Mouse (Mus musculus): ENCODE measurements around the gene Alkbh4.
"Not testable (repeated sequence)": the region's sequence is repeated elsewhere in the genome, so short reads cannot be mapped to it uniquely, and the experiment has no call there.

Alkbh4 gene

GRCm38 (mm10) chr5:136143161-136143755 lies 7.3 kb downstream of the Alkbh4 start:
- DNase-seq: no peak

GRCm38 (mm10) chr5:136144606-136145430 lies 8.9 kb downstream of the Alkbh4 start:
- peak; percentile 56 for DNase-seq

DNA sequence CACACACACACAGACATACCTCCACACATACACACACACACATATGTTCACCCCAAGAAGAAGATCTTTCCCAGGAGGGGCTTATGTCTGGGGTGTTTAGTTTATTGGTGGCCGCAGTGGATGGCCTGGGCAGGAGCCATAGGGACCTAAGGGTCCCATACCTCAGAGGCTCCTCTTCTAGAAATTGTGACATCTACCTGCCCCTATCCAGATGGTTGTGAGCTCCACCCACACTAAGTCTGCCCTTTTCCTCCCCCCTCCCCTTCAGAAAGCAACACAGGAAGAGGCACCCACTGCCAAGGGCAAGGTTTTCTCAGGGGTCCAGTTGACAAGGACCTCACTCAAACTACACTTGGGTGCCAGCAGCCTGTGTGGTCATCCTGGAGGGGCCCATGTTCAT lies 11.0 kb downstream of the Alkbh4 start:
- DNase-seq: no peak

DNA sequence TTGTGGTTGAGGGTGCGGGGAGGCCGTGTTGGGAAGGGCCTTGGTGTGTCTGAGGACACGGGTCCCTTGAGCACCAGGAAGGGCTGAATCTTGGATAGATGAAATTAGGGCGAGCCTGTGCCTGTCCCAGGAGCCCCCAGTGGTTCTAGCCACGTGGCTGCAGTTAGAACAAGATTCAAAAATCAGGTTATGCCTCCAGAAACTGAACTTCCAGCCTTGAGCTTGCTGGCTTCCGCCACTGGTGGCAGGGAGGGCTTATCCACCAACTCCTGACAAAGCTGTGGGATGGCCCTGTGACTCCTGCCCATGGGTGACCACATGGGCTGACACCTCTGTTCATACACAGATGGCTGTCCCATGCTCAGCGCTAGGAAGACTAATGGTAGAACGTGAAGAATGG lies 11.8 kb downstream of the Alkbh4 start:
- DNase-seq: no peak

- not testable (repeated sequence) for DNase-seq
Observed at GRCm38 (mm10) chr5:136149134-136149576, 13.2 kb downstream of the Alkbh4 start.

GRCm38 (mm10) chr5:136152365-136152764 lies 16.4 kb downstream of the Alkbh4 start:
- no peak for DNase-seq

- DNase-seq: no peak
Observed at GRCm38 (mm10) chr5:136155399-136155798, 19.5 kb downstream of the Alkbh4 start.

DNA sequence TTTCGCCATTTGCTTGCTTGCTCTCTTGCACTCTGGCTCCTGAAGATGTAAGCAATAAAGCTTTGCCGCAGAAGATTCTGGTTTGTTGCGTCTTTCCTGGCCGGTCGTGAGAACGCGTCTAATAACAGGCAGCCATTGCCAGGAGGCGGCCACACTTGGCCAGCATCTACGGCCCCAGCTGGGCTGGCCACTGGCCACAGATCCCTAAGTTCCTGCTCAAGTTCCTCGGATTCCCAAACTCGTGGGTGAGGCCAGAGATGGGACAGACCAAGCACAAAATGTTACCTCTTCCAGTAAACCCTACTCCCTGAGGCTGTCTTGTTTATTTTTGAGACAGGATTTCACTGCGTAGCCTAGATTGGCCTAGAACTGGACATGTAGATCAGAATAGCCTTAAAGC lies 24.1 kb downstream of the Alkbh4 start:
- DNase-seq: peak; percentile 62

DNA sequence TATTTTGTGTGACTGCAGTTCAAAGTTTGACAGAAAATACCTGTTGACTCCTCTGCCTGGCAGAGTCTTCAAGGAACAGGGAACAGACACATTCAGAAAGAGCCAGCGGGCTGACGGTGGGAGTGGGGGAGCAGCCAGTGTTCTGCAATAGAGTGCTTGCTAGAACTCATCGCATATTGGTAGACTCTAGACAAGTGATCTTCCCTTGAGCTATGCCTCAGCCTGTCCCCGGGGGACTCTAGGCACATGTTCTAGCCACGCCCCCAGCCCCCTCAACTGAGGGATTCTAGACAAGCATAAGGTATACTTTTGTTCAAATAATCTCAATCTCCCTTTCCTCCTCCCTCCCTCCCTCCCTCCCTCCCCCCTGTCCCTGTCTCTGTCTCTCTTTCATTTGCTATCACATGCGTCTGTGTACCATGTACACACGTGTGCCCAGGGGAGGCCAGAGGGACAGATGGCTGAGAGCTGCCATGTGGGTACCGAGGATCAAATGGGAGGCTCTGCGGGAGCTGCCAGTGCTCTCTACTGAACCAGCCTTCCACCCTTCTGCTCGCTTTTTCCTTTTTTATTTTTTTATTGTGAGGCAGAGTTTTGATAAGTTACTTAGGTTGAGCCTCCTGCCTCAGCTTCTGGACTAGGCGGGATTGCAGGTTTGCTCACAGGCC lies 28.0 kb downstream of the Alkbh4 start:
- DNase-seq: no peak

DNA sequence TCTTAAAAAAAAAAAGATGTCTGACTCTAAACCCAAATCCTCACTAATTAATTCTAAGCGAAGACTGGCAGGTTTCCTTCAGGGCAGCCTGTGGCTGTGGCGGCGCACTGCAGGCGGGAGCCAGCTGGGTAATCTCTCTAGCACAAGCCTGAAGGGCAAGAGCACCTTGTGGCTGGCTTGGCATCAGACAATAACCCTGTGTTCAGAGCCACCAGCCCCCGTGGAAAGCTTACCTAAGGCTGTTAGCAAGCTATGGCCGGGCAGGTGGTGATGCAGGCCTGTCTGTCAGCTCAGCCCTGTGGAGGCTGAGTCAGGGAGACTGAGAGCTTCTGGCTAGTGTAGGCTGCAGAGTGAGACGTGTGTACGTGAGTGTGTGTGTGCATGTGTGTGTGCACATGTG lies 29.3 kb downstream of the Alkbh4 start:
- no peak for DNase-seq

- DNase-seq: no peak
Observed at GRCm38 (mm10) chr5:136167296-136167695, 31.4 kb downstream of the Alkbh4 start.

DNA sequence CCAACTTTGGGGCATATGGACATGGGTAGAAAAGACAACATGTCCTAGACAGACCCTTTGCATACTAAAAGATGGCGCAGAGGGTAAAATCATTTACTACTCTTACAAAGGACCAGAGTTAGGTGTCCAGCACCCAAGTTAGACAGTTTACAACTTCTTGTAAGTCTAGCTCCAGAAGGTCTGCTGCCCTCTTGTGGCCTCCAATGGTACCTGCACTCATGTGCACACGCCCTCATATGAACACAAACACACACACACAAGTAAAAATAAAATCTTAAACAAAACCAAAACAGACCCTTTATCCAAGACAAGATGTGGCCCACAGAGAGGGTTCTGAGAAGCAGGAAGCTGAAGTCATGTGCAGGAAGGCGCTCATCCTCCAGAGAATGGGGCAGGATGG lies 32.1 kb downstream of the Alkbh4 start:
- DNase-seq: no peak

DNA sequence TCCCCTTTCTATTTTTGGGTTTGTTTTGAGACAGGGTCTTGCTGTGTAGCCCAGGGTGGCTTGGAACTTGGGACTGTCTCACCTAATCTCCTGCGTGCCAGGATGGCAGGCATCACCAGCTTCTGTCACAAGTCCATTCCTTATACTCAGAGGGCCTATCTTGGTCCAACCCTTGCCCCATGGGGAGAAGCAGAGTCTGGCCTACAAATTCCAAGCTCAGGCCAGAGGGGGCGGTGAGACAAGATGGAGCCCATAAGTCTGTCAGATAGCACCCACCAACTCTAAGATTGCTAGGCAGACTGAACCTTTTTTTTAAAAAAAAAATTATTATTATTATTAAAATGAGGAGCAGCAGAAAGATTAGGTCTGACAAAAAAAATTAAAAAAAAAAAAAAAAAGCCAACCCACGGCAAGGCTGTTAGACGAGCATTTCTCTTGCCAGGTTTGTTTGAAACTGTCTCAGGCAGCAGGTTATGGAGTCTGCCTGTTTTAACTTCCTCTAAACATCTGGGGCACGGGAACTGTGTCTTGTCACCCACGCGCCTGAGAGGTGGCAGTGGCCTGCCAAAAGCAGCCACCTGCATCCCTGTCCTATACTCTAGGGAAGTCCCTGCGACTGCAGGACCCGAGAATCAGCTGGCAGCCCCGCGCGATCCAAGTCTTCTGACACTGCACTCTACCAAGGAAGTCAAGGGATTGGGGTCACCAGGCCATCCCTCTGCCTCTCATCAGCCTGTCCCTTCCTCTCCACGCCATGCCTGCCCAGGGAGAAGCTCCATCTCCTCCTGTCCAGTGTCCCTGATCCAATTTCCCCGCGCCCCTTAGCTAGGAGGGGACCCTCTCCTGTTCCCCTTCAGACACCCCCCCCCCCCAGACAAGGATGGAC lies 33.9 kb downstream of the Alkbh4 start:
- DNase-seq: no peak

DNA sequence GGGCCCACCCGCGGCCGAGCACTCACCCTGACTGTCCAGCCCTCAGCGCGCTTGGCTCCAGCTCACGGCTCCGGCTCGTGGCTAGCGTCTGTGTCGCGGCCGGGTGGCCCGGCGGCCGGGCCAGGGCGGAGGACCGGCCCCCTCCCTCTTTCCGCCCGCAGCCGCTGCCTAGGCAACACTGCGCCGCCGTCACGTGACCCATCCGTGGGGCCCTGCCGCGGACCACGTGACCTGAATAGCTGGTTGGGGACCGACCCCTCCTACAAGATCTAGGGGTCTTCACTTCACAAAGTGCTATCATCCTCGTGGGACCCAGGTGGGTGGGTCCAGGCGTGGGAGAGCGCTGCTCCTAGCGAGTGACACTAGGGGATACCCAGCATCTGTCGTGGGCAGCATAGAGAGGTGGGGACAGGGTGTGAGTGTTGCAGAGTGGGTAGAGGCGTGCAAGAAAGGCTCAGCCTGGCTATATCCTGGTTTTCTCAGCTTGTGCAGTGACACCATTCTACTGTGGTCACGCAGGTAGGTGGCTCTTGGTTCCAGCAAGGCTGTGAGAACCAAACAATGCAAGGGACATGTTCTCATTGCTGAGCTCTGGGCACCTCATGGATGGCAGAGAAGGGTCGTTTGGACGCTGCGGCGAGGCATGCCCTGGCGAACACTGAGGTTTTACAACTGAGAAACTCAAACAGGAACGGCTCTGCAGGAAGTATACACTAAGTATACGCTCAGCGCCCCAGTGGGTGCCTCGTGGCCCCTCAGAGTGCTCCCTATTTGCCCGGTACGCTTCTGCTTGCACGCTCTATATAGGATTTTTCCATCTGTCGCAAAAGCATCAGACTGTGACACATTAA lies 34.8 kb downstream of the Alkbh4 start, which contains the start of gene Orai2:
Gene Orai2 (minus strand): TSS at position 202 of the 851 bp plus-strand sequence.
- peak; percentile 82 for DNase-seq

DNA sequence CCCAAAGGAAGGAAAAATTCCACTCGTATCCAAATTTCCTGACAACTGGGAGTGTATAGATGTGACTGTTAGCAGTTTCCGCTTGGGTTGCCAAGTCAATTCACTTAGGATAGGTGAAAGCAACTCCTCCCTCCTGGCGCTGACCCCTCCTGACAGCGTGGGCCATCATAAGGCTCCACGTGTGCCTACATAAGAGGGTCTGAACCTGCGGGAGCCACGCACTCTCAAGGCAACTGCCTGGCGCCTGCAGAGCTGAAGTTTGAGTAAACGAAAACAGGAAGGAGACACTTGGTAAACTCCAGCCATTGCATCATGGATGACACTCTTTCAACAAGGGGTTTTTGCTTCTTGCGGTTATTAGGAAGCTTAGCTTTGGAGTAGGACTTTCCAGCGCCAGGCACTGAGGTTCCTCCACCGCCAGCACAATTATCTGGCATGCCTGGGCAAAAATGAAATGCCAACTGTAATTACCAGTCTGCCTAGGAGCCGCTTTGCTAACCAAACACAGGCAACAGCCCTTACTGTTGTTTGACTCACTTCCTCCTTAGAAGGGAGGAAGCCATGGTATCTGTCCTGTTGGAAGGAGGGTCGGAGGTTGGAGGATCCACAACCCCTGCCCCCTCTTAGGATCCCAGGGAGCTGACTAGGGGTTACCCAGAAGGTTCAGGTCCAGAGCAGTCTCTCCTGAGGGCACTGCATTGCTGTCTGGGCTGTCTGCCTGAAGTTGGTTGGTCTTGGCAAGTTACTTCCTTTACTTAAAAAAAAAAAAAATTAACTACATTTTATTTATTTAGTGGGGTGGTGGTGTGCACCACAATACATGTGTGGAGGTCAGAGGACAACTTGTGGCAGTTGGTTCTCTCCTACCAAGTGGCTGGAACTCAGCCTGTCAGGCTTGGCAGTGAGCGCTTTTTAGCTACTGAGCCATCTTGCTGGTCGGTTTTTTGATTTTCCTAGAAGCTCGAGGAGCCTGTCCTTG lies 35.7 kb downstream of the Alkbh4 start:
- no peak for DNase-seq

DNA sequence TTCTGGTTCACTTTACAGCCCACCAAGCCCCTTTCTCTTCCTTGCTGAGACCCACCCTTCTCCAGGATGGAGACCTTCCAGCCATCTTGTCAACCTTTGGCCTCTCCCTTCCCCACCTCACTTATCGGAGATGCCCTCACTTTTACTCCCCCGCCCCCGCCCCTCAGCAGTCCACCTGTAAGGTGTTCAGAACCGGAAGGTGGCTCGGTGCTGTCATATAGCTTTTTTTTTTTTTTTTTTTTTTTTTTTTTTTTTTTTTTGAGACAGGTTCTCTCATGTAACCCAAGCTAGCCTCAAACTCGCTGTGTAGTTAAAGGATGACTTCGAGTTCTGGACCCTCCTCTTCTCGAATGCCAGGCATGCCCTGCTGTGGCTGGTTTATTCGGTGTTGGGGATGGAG lies 37.0 kb downstream of the Alkbh4 start:
- DNase-seq: no peak

GRCm38 (mm10) chr5:136173606-136174463 lies 37.9 kb downstream of the Alkbh4 start:
- peak; percentile 87 for DNase-seq

DNA sequence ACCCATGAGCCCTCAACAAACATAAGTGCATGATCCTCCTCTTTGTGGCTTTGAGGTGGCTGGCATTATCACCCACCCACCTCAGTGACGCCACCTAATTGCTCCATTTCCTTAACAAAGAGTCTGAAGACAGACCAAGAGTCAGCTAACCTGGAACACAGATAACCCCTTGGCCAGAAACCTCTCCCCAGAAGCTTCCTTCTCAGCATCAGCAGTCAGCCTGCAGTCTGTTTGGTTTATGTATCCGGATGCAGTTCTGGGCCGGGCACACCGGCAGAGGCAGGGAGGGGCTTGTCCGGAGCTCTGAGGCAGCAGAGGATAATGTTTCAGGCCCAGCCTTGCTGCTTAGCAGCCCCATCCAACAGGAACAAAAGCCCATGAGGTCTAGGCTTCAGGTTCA lies 43.6 kb downstream of the Alkbh4 start:
- no peak for DNase-seq

DNA sequence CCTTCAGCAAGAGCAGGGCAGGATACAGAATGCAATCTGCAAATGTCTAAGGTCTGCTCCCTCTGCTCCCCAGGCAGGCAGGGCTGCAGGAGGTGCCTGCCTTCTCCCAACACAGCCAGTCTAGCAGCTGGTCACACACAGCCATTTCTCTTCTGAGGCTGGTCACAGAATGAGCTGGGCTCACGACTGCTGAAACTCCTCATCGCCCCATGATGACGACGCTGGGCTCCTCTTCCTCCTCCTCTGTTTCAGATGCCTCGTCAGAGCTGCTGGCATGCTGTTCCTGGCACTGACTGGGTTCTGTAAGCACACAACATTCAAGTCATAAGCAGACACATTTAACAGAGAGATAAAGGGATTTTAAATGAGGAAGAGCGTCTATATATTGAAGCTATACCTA lies 45.3 kb downstream of the Alkbh4 start:
- no peak for DNase-seq

DNA sequence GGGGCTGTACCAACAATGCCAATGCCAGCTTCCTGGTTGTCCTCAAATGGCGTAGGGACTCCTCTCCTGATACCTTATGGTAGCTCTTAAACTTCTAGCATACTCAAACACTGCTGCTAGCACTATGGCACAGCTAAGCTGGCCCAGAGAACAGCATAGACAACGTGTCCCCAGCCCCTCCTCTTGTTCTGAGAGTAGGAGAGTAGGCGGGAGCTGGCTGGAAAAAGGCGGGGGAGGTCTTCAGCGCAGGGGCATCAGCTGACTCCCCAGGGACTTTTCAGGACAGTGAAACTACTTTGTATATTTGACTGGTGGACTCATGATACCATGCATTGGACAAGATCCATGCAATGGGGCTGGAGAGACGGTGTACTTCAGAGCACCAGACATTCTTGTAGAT lies 46.1 kb downstream of the Alkbh4 start:
- DNase-seq: no peak
